8 mouse cellular contexts compared by ENCODE assay signal in the genomic region with DNA sequence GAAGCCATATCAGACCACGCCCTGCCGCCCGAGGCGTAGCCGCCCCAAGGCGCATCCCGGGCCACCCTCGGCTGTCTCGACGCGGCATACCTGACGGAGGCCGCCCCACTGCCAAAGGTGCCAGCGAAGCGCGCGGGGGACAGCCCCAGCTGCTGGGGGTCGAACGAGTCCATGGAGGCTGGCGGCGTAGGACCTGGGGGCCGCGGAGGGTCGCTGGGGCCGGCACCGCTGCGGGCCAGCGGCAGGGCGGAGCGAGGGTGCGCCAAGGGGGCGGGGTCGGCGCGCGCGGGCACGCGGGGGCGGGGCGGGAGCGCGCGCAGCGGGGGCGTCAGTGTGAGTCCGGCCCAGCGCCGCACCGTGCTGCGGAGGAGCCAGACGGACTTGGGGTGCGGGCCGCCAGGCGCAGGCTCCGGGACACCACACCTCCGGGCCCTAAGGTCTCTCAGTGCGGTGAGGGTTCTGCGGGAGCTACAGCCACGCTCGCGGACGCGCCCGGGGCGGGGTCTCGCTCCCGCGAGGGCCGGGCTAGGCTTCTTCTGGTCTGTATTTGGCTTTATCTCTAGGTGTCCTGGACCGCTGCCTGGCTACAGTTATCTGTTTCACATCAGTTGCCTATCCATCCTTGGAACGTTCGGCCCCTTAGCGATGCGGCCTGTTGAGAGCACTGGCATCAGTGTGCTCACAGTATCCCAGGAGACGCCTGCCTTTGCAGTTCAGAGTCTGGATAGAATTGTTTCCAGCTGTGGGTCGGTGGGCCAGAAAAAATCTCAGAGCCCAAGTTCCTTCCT.
DNase-seq lines count a peak whose midpoint lies in the region; ATAC-seq and TF ChIP-seq lines count a peak whose summit lies in the region.

No protein-coding gene starts in this region.

- H3K27ac ChIP-seq in ES-E14 (ENCODE audit: insufficient read depth, low read depth, low read length, poor library complexity, severe bottlenecking), result no peak overlapping the region
- peak overlapping the region; percentile 98 for H3K27ac ChIP-seq in forebrain, embryonic 16.5 days (ENCODE audit: low read length)
- H3K27ac ChIP-seq in neural tube, embryonic 14.5 days (ENCODE audit: low read depth, low read length), result peak overlapping the region; percentile 99

- peak; percentile 77 for ATAC-seq in forebrain, embryonic 16.5 days
- ATAC-seq in neural tube, embryonic 14.5 days (ENCODE audit: low read depth), result peak; percentile 83

- H3K4me3 ChIP-seq in ES-E14 (ENCODE audit: insufficient read depth in 1 of 2, low read depth in 1 of 2, low read length in 2 of 2, poor library complexity in 1 of 2, severe bottlenecking in 1 of 2), result peak overlapping the region; percentile 92 to 98
- H3K4me3 ChIP-seq in forebrain, embryonic 16.5 days (replicated peaks; ENCODE audit: low read length), result peak overlapping the region; percentile 58
- peak overlapping the region; percentile 99 for H3K4me3 ChIP-seq in neural tube, embryonic 14.5 days (ENCODE audit: low read depth, low read length)

- intact Hi-C loops in heart, postnatal 36 days (cut with DNase I), result loop anchor here (2.0 kb wide), 1 partner anchor 67 kb away; the partner anchor contains the start of genes 4930402H24Rik and Atrn

- peak; percentile 56 for DNase-seq in ES-E14 (ENCODE audit: low read depth, low spot score)
- DNase-seq in cerebellum, adult 11-12 months, result peak; percentile 82
- DNase-seq in heart, postnatal 36 days, result peak; percentile 81 to 95
- DNase-seq in layer of hippocampus, adult 18-20 months (ENCODE audit: low spot score in 2 of 2), result peak; percentile 66 to 80
- DNase-seq in lung, adult 18-20 months, result peak; percentile 70 to 71
- peak; percentile 89 for DNase-seq in testis, postnatal 10 days (ENCODE audit: low spot score)

- peak overlapping the region; percentile 81 for H3K9ac ChIP-seq in ES-E14 (ENCODE audit: insufficient read depth, low read depth, low read length, poor library complexity, severe bottlenecking)
- peak overlapping the region; percentile 94 for H3K9ac ChIP-seq in forebrain, embryonic 16.5 days (replicated peaks; ENCODE audit: low read depth, low read length)
- H3K9ac ChIP-seq in neural tube, embryonic 14.5 days (replicated peaks; ENCODE audit: low read depth, low read length), result peak overlapping the region; percentile 98

- in situ Hi-C loops in ES-E14 (cut with MboI; ENCODE audit: low sequenced_read_pairs in 2 of 2, unreplicated experiment in 2 of 2), result no loop called here

- under 1% methylated on average over 66 of the region's 77 CpGs for WGBS in forebrain, embryonic 16.5 days
- WGBS in neural tube, embryonic 14.5 days, result under 1% methylated on average over 65 of the region's 77 CpGs

- 0 out of 4 replicates have a peak, but pooled peaks cover 0 to 5% of the 10 kb centered on the region in 2 experiments for H3K4me1 ChIP-seq in ES-E14 (ENCODE audit: control insufficient read depth in 2 of 2, insufficient read depth in 2 of 2, low read length in 2 of 2, poor library complexity in 1 of 2)
- H3K4me1 ChIP-seq in forebrain, embryonic 16.5 days (replicated peaks; ENCODE audit: control insufficient read depth, insufficient read depth, low read length), result peaks cover 26% of the 10 kb centered on the region
- peaks cover 21% of the 10 kb centered on the region for H3K4me1 ChIP-seq in neural tube, embryonic 14.5 days (ENCODE audit: control insufficient read depth, insufficient read depth, low read length)

- H3K9me3 ChIP-seq in ES-E14 (ENCODE audit: control insufficient read depth, insufficient read depth, low read depth, low read length), result no peaks in the 10 kb centered on the region
- H3K9me3 ChIP-seq in forebrain, embryonic 16.5 days (ENCODE audit: control insufficient read depth, low read length), result no peaks in the 10 kb centered on the region
- no peaks in the 10 kb centered on the region for H3K9me3 ChIP-seq in neural tube, embryonic 14.5 days (ENCODE audit: control insufficient read depth, low read length)

- H3K4me2 ChIP-seq in forebrain, embryonic 16.5 days (ENCODE audit: low read length), result peak overlapping the region; percentile 65
- peak overlapping the region; percentile 69 for H3K4me2 ChIP-seq in neural tube, embryonic 14.5 days (ENCODE audit: low read depth, low read length)

- no peaks in the 10 kb centered on the region for H3K27me3 ChIP-seq in forebrain, embryonic 16.5 days (replicated peaks; ENCODE audit: control insufficient read depth, insufficient read depth, low read length)
- peaks cover 2% of the 10 kb centered on the region; the same call in 1 of the 2 replicates for H3K27me3 ChIP-seq in neural tube, embryonic 14.5 days (ENCODE audit: control insufficient read depth, insufficient read depth, low read length)

- H3K36me3 ChIP-seq in ES-E14 (ENCODE audit: control insufficient read depth, insufficient read depth, low read length, poor library complexity, severe bottlenecking), result no peaks in the 10 kb centered on the region
- no peaks in the 10 kb centered on the region for H3K36me3 ChIP-seq in forebrain, embryonic 16.5 days (ENCODE audit: control insufficient read depth, insufficient read depth)
- H3K36me3 ChIP-seq in neural tube, embryonic 14.5 days (ENCODE audit: control insufficient read depth, insufficient read depth, low read length), result no peaks in the 10 kb centered on the region

TF ChIP-seq in ES-E14, 5 proteins besides CTCF, POLR2A, EP300 and RAD21:
- TF ChIP-seq CHD2 (IDR thresholded peaks at IDR 0.05; ENCODE audit: low read depth, low read length) (no peak), ZNF384 (IDR thresholded peaks at IDR 0.05; ENCODE audit: low read depth, low read length) (no peak), HCFC1 (IDR thresholded peaks at IDR 0.05; ENCODE audit: borderline replicate concordance, insufficient read depth, low read length) (no peak), MAFK (IDR thresholded peaks at IDR 0.05; ENCODE audit: insufficient read depth, low read depth, low read length) (no peak), ZC3H11A (IDR thresholded peaks at IDR 0.05; ENCODE audit: borderline replicate concordance, low read depth, low read length) (no peak)
